ENCODE assay signal across 8 mouse cellular contexts in the genomic region with DNA sequence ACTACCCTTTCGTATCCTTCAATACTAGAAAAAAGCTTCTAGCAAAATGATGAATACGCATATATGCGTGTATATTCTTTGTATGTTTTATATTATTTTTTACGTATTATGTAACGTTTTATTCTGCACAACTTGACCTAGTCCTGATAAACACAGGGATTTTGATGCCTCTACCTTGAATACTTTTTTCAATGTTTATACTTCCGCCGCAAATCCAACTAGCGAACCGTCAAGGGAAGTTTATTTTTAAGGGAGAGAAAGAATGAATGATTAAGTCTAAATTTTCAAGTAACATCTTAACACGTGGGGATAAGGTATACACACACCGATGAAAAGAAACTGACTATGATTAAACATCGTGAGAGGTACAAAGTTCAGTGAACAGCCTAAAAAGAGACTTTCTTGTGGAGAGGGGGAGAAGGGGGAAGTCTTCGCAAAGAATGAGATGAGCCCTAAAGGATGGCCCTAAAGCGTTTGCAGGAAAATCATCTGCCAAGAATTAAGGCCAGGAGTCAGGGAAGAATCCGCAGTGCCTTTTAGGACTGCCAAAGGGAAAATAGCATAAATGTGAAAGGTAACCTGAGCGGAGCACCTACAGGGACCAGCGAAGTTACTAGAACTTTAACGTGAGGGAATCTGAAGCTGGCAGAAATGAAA. TPM values are rescaled to one million over a fixed set of nuclear protein-coding genes. Genes with fewer than 3 reads are reported as not detected.
DNase-seq lines count a peak whose midpoint lies in the region; ATAC-seq and TF ChIP-seq lines count a peak whose summit lies in the region.

No protein-coding gene starts in this region.

- no peak overlapping the region for H3K9ac ChIP-seq in hindbrain, embryonic 12.5 days
- H3K9ac ChIP-seq in midbrain, embryonic 12.5 days (replicated peaks): no peak overlapping the region

- H3K36me3 ChIP-seq in kidney, adult 2 months (ENCODE audit: control insufficient read depth, insufficient read depth, low read length): peaks cover under 1% of the 10 kb centered on the region; the same call in 1 of the 2 replicates
- H3K36me3 ChIP-seq in hindbrain, embryonic 12.5 days: 0 out of 2 replicates have a peak, but pooled peaks cover 6% of the 10 kb centered on the region
- peaks cover 3% of the 10 kb centered on the region; the same call in 1 of the 2 replicates for H3K36me3 ChIP-seq in midbrain, embryonic 12.5 days

- no peak for DNase-seq in kidney, adult 2 months
- no peak for DNase-seq in kidney, adult 8-10 months
- DNase-seq in urinary bladder, postnatal 36 days (ENCODE audit: low spot score in 2 of 2): no peak
- no peak for DNase-seq in left cerebral cortex, adult 11 months (ENCODE audit: low spot score)
- no peak for DNase-seq in spleen, adult 18-20 months

- peak overlapping the region; percentile 97 for H3K4me2 ChIP-seq in hindbrain, embryonic 12.5 days (replicated peaks)
- peak overlapping the region; percentile 98 for H3K4me2 ChIP-seq in midbrain, embryonic 12.5 days (replicated peaks)

- no peak overlapping the region for H3K4me3 ChIP-seq in kidney, adult 2 months (ENCODE audit: insufficient read depth, low read depth, low read length)
- peak overlapping the region; percentile 78 for H3K4me3 ChIP-seq in bone marrow, adult 2 months (replicated peaks; ENCODE audit: control insufficient read depth, low read depth, low read length)
- peak overlapping the region; percentile 76; the same call in 1 of the 2 replicates for H3K4me3 ChIP-seq in hindbrain, embryonic 12.5 days
- H3K4me3 ChIP-seq in midbrain, embryonic 12.5 days: peak overlapping the region; percentile 74; the same call in 1 of the 2 replicates

- H3K27ac ChIP-seq in kidney, adult 2 months (ENCODE audit: insufficient read depth, low read depth, low read length): peak overlapping the region; percentile 54; the same call in 1 of the 2 replicates
- no peak overlapping the region for H3K27ac ChIP-seq in bone marrow, adult 2 months (ENCODE audit: control insufficient read depth, insufficient read depth, low read depth, low read length, poor library complexity)
- no peak overlapping the region for H3K27ac ChIP-seq in hindbrain, embryonic 12.5 days
- no peak overlapping the region for H3K27ac ChIP-seq in midbrain, embryonic 12.5 days (replicated peaks)

- no peak for TF ChIP-seq POLR2A in kidney, adult 2 months (IDR thresholded peaks at IDR 0.05; ENCODE audit: low read depth, low read length)
- no peak for TF ChIP-seq POLR2A in bone marrow, adult 2 months (IDR thresholded peaks at IDR 0.05; ENCODE audit: borderline replicate concordance, control insufficient read depth, low read depth, low read length)

- H3K4me1 ChIP-seq in kidney, adult 2 months (ENCODE audit: control insufficient read depth, insufficient read depth, low read length): peaks cover 18% of the 10 kb centered on the region; the same call in 1 of the 2 replicates
- H3K4me1 ChIP-seq in bone marrow, adult 2 months (ENCODE audit: control insufficient read depth, insufficient read depth, low read length): no peaks in the 10 kb centered on the region; the same call in 1 of the 2 replicates
- H3K4me1 ChIP-seq in hindbrain, embryonic 12.5 days: peaks cover 20% of the 10 kb centered on the region
- H3K4me1 ChIP-seq in midbrain, embryonic 12.5 days: peaks cover 22% of the 10 kb centered on the region; the same call in 1 of the 2 replicates

- H3K9me3 ChIP-seq in hindbrain, embryonic 12.5 days (replicated peaks): no peaks in the 10 kb centered on the region
- H3K9me3 ChIP-seq in midbrain, embryonic 12.5 days: no peaks in the 10 kb centered on the region

- no peak for TF ChIP-seq CTCF in kidney, adult 2 months (conservative IDR thresholded peaks at IDR 0.05; ENCODE audit: insufficient read depth, insufficient read length, low read depth, low read length)
- no peak for TF ChIP-seq CTCF in bone marrow, adult 2 months (IDR thresholded peaks at IDR 0.05; ENCODE audit: control insufficient read depth, insufficient read depth, low read length)

- no peaks in the 10 kb centered on the region for H3K27me3 ChIP-seq in kidney, adult 2 months (replicated peaks; ENCODE audit: control insufficient read depth, insufficient read depth, low read length)
- H3K27me3 ChIP-seq in hindbrain, embryonic 12.5 days: peaks cover 7% of the 10 kb centered on the region
- peaks cover 29% of the 10 kb centered on the region for H3K27me3 ChIP-seq in midbrain, embryonic 12.5 days

- 47% methylated on average over 18 of the region's 18 CpGs for WGBS in kidney, adult 2 months
- 49% methylated on average over 18 of the region's 18 CpGs for WGBS in bone marrow, adult 2 months
- WGBS in hindbrain, embryonic 12.5 days: 40% methylated on average over 18 of the region's 18 CpGs
- 45% methylated on average over 18 of the region's 18 CpGs for WGBS in midbrain, embryonic 12.5 days

- ATAC-seq in hindbrain, embryonic 12.5 days (ENCODE audit: low FRiP score): no peak
- no peak for ATAC-seq in midbrain, embryonic 12.5 days (ENCODE audit: low FRiP score, low read depth)

RNA-seq across cellular contexts. Expression of a gene that starts 15.8 kb away (rescaled TPM):
- polyA plus RNA-seq in kidney, adult 2 months (2012; rRNA removed): 4.7 and 5.2 TPM in 2 replicates
- polyA plus RNA-seq in bone marrow, adult 2 months (2011; ENCODE audit: insufficient read depth, insufficient read length, low replicate concordance, missing spikeins): 3.9 and 8.6 TPM in 2 replicates
- 1.4 and 1.8 TPM in 2 replicates for polyA plus RNA-seq in hindbrain, embryonic 12.5 days (2016; fragmentation: Nextera tagmentation; extraction: Ambion mirVana)
- polyA plus RNA-seq in midbrain, embryonic 12.5 days (2016; fragmentation: Nextera tagmentation; extraction: Ambion mirVana): 1.5 TPM in 2 replicates
